Mouse (Mus musculus) forebrain, postnatal 0 days (tissue): Measurements from ENCODE around the gene Cd180. TPM values are rescaled to one million over a fixed set of nuclear protein-coding genes. Genes with fewer than 3 reads are reported as not detected.

Experiments used
- ATAC-seq: fragments of 200-750 bp; cut with Nextera tagmentation; 2 replicates; pipeline ENCODE4 v1.8.0; 2017; ENCODE audit warnings: mild to moderate bottlenecking, moderate library complexity
- DNase-seq: peaks from one replicate; pipeline ENCODE4 v3.0.0-alpha.2; 2015
- H3K27ac ChIP-seq: fragments of 300-500 bp; sonication (generic); 2 replicates; pipeline ENCODE4 v1.5.1; 2014; ENCODE audit warnings: low read depth, mild to moderate bottlenecking, antibody characterized with exemption, low read length, moderate library complexity, mixed read lengths
- H3K27me3 ChIP-seq: fragments of 300-500 bp; sonication (generic); 2 replicates; pipeline ENCODE4 v1.6.1; 2014; ENCODE audit warnings: mild to moderate bottlenecking, low read length, mixed read lengths; ENCODE audit not compliant: insufficient read depth
- H3K36me3 ChIP-seq: fragments of 300-500 bp; sonication (generic); 2 replicates; pipeline ENCODE4 v1.6.1; 2014; ENCODE audit warnings: mild to moderate bottlenecking, moderate library complexity; ENCODE audit not compliant: insufficient read depth
- H3K4me1 ChIP-seq: fragments of 300-500 bp; sonication (generic); 2 replicates; pipeline ENCODE4 v1.6.1; 2014; ENCODE audit warnings: antibody characterized with exemption; ENCODE audit not compliant: insufficient read depth
- H3K4me2 ChIP-seq: fragments of 300-500 bp; sonication (generic); 2 replicates; pipeline ENCODE4 v1.6.1; 2014; ENCODE audit warnings: low read depth, mild to moderate bottlenecking, moderate library complexity
- H3K4me3 ChIP-seq: fragments of 300-500 bp; sonication (generic); 2 replicates; pipeline ENCODE4 v1.5.1; 2014; ENCODE audit warnings: low read depth, low read length, mixed read lengths
- H3K9ac ChIP-seq: fragments of 300-500 bp; sonication (generic); 2 replicates; pipeline ENCODE4 v1.6.1; 2014; ENCODE audit warnings: mild to moderate bottlenecking
- H3K9me3 ChIP-seq: fragments of 300-500 bp; sonication (generic); 2 replicates; pipeline ENCODE4 v1.6.1; 2016; ENCODE audit warnings: low read length
- CTCF ChIP-seq: sonication (generic); IDR thresholded peaks from 2 replicates; pipeline ENCODE4 v1.5.1; 2016; ENCODE audit warnings: antibody characterized with exemption, control low read depth, low read depth
- WGBS: fragments of 180-500 bp; shearing (Covaris S2); extraction: QIAGEN DNeasy Blood & Tissue Kit; methylation state at CpG from one replicate; pipeline ENCODE4 v1.1.7; 2014; 5-methylcytosine and 5-hydroxymethylcytosine counted together
- polyA plus RNA-seq: library from polyadenylated mRNA; unstranded; fragments of >200 nt; fragmentation: Nextera tagmentation; extraction: Ambion mirVana; gene quantifications from 2 replicates; pipeline ENCODE4 v1.2.1, GENCODE M21; 2015
- total RNA-seq: library from RNA; depleted of rRNA; stranded (reverse); fragments of >200 nt; gene quantifications from 2 replicates; pipeline ENCODE4 v1.2.3, GENCODE M21; 2014

Gene Cd180
- total and polyA plus RNA-seq, 2 experiments from 2014 or later = 0.56 to 0.57 TPM

DNA sequence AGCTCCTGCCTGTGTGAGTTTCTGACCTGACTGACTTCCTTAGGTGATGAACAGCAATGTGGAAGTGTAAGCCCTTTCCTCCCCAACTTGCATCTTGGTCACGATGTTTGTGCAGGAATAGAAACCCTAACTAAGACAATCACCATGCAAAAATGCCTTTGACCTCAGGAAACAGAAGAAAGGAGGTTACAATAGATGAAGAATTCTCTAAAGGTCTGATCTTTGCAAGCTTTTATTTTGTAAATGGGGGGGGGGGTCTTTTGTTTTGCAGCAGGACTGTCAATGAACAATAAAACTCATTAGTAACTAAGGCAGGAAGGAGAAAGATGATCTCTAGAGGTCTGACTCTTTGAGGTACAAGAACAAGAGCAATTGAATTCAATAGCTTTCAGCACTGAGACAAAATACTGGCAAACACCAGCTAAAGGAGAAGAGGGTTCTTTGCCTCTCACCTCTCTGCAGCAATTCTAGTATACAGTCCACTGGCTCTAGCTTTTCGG, 38.2 kb upstream of the Cd180 start:
- Histone ChIP-seq H3K4me1 (no peaks in the 10 kb centered on the region), H3K27me3 (no peaks in the 10 kb centered on the region; the same call in 1 of the 2 replicates), H3K36me3 (no peaks in the 10 kb centered on the region), H3K4me3 (no peak overlapping the region), H3K4me2 (no peak overlapping the region), H3K9me3 (no peaks in the 10 kb centered on the region), H3K27ac (no peak overlapping the region), H3K9ac (no peak overlapping the region)
- TF ChIP-seq CTCF = no peak
- no peak for DNase-seq
- WGBS = 80% methylated on average over 2 of the region's 2 CpGs
- ATAC-seq = no peak

DNA sequence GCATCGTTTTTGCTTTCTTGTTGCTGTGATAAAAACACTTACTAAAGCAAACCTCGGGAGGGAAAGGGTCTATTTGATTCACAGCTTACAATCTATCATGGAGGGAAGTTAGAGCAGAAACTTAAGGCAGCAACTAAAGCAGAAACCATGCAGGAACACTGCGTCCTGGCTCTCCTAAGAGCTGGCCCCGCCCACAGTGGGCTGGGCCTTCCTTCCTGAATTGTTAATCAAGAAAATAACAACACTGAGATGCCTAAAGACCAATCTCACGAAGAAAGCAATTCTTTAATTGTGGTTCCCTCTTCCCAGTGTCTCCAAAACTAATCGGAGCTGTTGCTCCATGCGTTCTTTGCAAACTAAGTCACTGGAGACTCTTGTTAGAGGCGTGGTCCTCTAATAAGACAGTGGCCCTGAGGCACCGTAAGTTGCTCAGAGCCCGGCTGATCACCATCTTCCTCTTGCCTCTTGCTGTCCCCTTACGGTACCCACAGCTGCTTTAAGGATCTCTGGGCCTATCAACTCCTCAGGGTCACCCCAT, 37.1 kb upstream of the Cd180 start:
- 76% methylated on average over 11 of the region's 11 CpGs for WGBS
- no peaks in the 10 kb centered on the region for H3K9me3 ChIP-seq

DNA sequence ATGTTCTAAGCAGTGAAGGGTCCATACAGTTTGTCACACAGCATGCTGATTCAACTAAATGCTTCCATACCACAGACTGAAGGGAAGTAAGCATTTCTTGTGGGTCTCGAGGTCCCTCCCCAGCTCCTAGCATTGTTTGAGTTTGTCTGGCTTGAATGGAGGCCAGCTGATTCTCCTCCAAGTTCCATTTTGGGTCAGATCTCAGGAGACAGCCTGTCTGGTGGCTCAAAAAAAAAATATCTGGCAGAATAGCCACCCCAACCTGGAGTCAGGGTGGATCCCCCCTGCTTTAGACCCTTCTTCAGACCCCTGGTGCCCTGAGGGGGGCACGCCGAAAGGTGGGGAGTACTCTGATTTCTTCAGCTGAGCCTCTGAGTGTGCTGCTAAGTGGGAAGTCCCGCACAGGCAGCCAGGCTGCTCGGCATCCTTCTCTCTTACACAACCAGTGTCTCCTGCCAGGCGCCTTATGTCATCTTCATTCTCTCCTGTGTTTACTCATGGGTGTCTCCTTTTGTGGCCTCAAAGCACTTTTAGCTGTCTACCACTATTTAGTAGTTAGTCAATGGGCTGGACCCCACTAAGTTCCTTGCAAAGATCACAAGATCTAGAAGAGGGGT, 35.0 kb upstream of the Cd180 start:
- DNase-seq (no peak), ATAC-seq (no peak)
- Histone ChIP-seq H3K4me3 (no peak overlapping the region), H3K9ac (no peak overlapping the region), H3K36me3 (no peaks in the 10 kb centered on the region), H3K9me3 (no peaks in the 10 kb centered on the region), H3K27me3 (no peaks in the 10 kb centered on the region; the same call in 1 of the 2 replicates), H3K4me1 (no peaks in the 10 kb centered on the region), H3K4me2 (no peak overlapping the region), H3K27ac (no peak overlapping the region)
- no peak for TF ChIP-seq CTCF
- 77% methylated on average over 6 of the region's 6 CpGs for WGBS

More for the DNA sequence above, 37.1 kb upstream of the Cd180 start:
- H3K27me3 ChIP-seq = no peaks in the 10 kb centered on the region; the same call in 1 of the 2 replicates
- no peak overlapping the region for H3K4me2 ChIP-seq
- no peak for ATAC-seq
- no peaks in the 10 kb centered on the region for H3K36me3 ChIP-seq
- no peak for TF ChIP-seq CTCF
- no peak for DNase-seq
- H3K4me1 ChIP-seq = no peaks in the 10 kb centered on the region
- no peak overlapping the region for H3K27ac ChIP-seq
- H3K9ac ChIP-seq = no peak overlapping the region
- H3K4me3 ChIP-seq = no peak overlapping the region

DNA sequence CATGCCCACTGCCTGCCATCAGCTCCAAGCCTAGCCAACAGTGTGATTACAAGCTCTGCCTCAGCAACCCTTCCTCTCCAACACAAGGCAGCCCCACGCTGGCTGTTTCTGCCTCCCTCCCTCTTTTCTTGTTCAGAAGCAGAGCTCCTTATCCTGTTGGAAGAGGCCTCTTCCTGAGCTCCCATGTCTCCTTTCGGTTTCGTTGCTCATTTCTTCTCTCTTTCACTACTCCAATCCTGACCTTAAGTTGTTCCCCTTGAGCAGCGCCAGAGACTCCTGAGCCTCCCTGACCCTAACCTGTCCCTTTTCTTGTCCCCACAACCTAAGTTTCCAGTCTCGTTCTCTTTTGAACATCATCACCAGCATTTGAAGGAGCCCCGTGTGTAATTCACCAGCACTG, 29.3 kb upstream of the Cd180 start:
- H3K27ac ChIP-seq = no peak overlapping the region
- TF ChIP-seq CTCF = no peak
- 71% methylated on average over 6 of the region's 6 CpGs for WGBS
- H3K36me3 ChIP-seq = no peaks in the 10 kb centered on the region
- no peaks in the 10 kb centered on the region for H3K4me1 ChIP-seq
- DNase-seq = no peak
- H3K9me3 ChIP-seq = no peaks in the 10 kb centered on the region
- H3K9ac ChIP-seq = no peak overlapping the region
- H3K27me3 ChIP-seq = no peaks in the 10 kb centered on the region
- no peak for ATAC-seq
- H3K4me2 ChIP-seq = no peak overlapping the region
- no peak overlapping the region for H3K4me3 ChIP-seq

DNA sequence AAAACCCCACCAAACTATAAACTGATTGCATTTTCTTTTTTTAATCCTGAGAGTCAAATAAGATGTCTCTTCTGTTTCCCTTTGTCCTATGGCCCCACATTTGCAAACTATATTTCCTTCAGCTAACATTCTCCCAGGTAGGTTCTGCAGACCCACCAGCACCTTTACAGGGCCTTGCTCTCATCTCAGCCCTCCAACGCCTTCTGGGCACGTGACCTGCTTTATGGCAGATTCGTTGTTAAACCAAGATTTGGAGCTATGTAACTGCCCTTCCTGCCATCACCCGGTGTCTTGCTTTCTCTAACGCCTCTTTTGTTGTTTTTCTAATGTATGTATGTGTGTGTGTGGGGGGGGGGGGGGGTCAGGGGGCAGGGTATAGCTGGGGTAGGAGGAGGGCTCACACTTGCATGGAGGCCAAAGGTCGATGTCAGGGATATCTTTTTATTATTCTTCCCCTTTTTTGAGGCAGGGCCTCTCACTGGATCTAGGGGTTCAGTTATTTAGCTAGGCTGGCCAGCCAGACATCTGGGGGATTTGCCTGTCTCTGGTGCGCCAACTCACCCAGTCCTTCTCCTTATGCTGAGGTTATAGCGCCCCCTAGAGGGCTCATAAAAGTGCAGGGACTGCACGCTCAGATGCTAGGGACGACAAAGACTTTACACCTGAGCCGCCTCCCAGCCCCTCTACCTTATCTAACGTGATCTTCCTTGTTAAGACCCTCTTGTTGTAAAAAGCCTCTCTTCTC, 28.3 kb upstream of the Cd180 start:
- Histone ChIP-seq H3K27ac (no peak overlapping the region), H3K27me3 (no peaks in the 10 kb centered on the region)
- ATAC-seq = no peak

DNA sequence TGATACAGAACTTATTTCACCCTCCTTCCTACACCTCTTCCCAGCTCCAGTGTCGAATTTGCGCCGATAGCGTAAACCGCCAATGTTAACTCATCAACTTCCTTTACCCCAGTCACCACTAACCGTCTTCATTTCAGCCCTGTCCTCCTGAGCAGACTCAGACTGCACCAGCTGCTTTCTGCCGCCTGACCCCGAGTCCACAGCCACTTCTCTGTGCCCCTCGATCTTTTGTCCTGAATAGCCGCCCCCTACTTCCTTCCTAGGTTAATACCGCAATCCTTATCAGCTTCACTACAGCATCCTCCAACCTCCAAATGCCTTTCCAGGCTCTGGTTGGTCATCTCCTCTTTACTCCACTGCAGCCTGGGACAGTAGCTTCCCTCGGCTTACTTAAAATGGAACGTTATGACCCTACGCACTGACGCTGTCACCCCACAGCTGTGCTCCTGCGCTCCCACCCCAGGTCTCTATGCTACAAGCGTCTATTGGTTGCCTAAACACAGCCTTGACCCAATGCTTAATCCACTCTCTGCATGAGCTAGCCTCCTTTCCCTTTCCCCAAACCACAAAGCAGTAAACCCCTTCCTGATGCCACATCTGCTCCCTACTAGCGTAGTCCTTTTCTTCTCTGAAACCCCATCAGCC, 27.6 kb upstream of the Cd180 start:
- no peaks in the 10 kb centered on the region for H3K27me3 ChIP-seq
- H3K9me3 ChIP-seq = no peaks in the 10 kb centered on the region
- H3K9ac ChIP-seq = no peak overlapping the region
- peak overlapping the region; percentile 13 for H3K4me2 ChIP-seq
- H3K4me1 ChIP-seq = no peaks in the 10 kb centered on the region
- ATAC-seq (no peak), DNase-seq (no peak)
- 68% methylated on average over 18 of the region's 18 CpGs for WGBS
- H3K27ac ChIP-seq = no peak overlapping the region
- H3K4me3 ChIP-seq = no peak overlapping the region
- no peaks in the 10 kb centered on the region for H3K36me3 ChIP-seq
- no peak for TF ChIP-seq CTCF

More for the DNA sequence above, 28.3 kb upstream of the Cd180 start:
- DNase-seq = peak; percentile 61
- no peaks in the 10 kb centered on the region for H3K9me3 ChIP-seq
- WGBS = 61% methylated on average over 12 of the region's 12 CpGs
- H3K4me2 ChIP-seq = peak overlapping the region; percentile 13
- H3K9ac ChIP-seq = no peak overlapping the region
- no peak overlapping the region for H3K4me3 ChIP-seq
- TF ChIP-seq CTCF = peak; percentile 63
- no peaks in the 10 kb centered on the region for H3K36me3 ChIP-seq
- H3K4me1 ChIP-seq = no peaks in the 10 kb centered on the region
